Mouse (Mus musculus): ENCODE results near the gene Sept6.

DNA sequence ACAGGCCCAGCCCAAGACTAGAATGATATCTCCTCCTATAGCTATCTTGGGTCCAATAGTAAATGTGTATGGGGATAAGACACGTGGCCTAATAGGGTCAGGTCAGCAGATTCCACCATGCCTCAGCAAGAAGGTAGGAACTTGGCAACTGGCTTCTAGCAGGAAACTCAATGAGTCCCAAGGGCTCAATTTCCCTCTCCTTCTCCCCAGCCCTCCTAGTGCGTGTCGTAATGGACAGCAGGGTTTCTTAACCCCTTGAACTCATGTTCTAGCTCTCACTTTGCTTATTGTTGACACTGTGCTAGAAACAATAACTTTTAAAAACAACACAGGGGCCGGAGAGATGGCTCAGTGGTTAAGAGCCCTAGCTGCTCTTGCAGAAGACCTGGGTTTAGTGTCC is 22.1 kb downstream of the Sept6 start:
- TF ChIP-seq CTCF (IDR thresholded peaks at IDR 0.05; ENCODE audit: low read depth), result no peak
- TF ChIP-seq EP300 (IDR thresholded peaks at IDR 0.05; ENCODE audit: low read depth), result no peak
